Mouse (Mus musculus) CH12.LX (cell line): Measurements from ENCODE around the gene Gdpd5. TPM values are rescaled to one million over a fixed set of nuclear protein-coding genes. Genes with fewer than 3 reads are reported as not detected.

Experiments used
- DNase-seq: peaks from one replicate; pipeline ENCODE4 v3.0.0-alpha.2; 2013; ENCODE audit errors: extremely low read depth
- H3K27ac ChIP-seq: 2 replicates; pipeline ENCODE4 v1.5.1; 2012; ENCODE audit warnings: low read depth, mild to moderate bottlenecking, control low read depth, moderate library complexity; ENCODE audit not compliant: insufficient read depth
- H3K27me3 ChIP-seq: replicated peaks from 2 replicates; pipeline ENCODE3; 2012; ENCODE audit warnings: inconsistent platforms
- H3K36me3 ChIP-seq, 2 experiments: replicated peaks in 1 of 2; 2 replicates each; pipeline versions ENCODE3 to v1.6.1; 2012; ENCODE audit warnings: inconsistent platforms in 1 of 2, low read length in 1 of 2, mild to moderate bottlenecking in 1 of 2, mixed read lengths in 1 of 2, moderate library complexity in 1 of 2; ENCODE audit not compliant: control insufficient read depth in 1 of 2, insufficient read depth in 1 of 2
- H3K4me1 ChIP-seq, 2 experiments: 2 replicates each; pipeline ENCODE4 v1.6.1; 2012; ENCODE audit warnings: inconsistent platforms in 1 of 2, moderate library complexity in 1 of 2; ENCODE audit not compliant: insufficient read depth in 2 of 2, control insufficient read depth in 1 of 2
- H3K4me2 ChIP-seq: 2 replicates; pipeline ENCODE4 v1.6.1; 2012; ENCODE audit warnings: low read depth, mild to moderate bottlenecking, control low read depth; ENCODE audit not compliant: poor library complexity, insufficient read depth, severe bottlenecking
- H3K4me3 ChIP-seq, 3 experiments: fragments of 150-350 bp in 1 of 3; sonication (generic) in 1 of 3; replicated peaks in 1 of 3; 2 replicates each; pipeline versions ENCODE3 to v1.5.1; 2011 to 2012; ENCODE audit warnings: low read depth in 2 of 3, low read length in 2 of 3, mild to moderate bottlenecking in 2 of 3, moderate library complexity in 2 of 3, control low read depth in 1 of 3, improper control_type of control experiment in 1 of 3, inconsistent platforms in 1 of 3, mixed read lengths in 1 of 3; ENCODE audit not compliant: poor library complexity in 1 of 3
- H3K79me2 ChIP-seq: replicated peaks from 2 replicates; pipeline ENCODE4 v1.6.1; 2012; ENCODE audit warnings: mild to moderate bottlenecking, moderate library complexity; ENCODE audit not compliant: control insufficient read depth, poor library complexity, insufficient read depth, severe bottlenecking; ENCODE audit errors: extremely low read depth
- H3K9ac ChIP-seq: 2 replicates; pipeline ENCODE4 v1.6.1; 2012; ENCODE audit warnings: low read depth, mild to moderate bottlenecking, control low read depth, moderate library complexity; ENCODE audit not compliant: insufficient read depth
- H3K9me3 ChIP-seq: replicated peaks from 2 replicates; pipeline ENCODE3; 2012; ENCODE audit warnings: low read length, inconsistent platforms, mixed read lengths
- CHD1 ChIP-seq: IDR thresholded peaks from 2 replicates; pipeline ENCODE4 v1.6.1; 2012; ENCODE audit warnings: low read depth, low read length, improper control_type of control experiment, inconsistent platforms
- CHD2 ChIP-seq: IDR thresholded peaks from 2 replicates; pipeline ENCODE4 v1.6.1; 2011; ENCODE audit warnings: low read length, improper control_type of control experiment
- CTCF ChIP-seq, 2 experiments: IDR thresholded peaks in 1 of 2; conservative IDR thresholded peaks in 1 of 2; 2 replicates each; pipeline ENCODE4 v1.5.1; 2011 to 2012; ENCODE audit warnings: low read depth in 2 of 2, low read length in 2 of 2, improper control_type of control experiment in 1 of 2, inconsistent platforms in 1 of 2, mild to moderate bottlenecking in 1 of 2, moderate library complexity in 1 of 2
- E2F4 ChIP-seq: IDR thresholded peaks from 2 replicates; pipeline ENCODE4 v1.6.1; 2011; ENCODE audit warnings: low read depth, low read length, improper control_type of control experiment; ENCODE audit not compliant: insufficient replicate concordance
- HCFC1 ChIP-seq: IDR thresholded peaks from 2 replicates; pipeline ENCODE4 v1.6.1; 2012; ENCODE audit warnings: low read depth, mild to moderate bottlenecking, inconsistent platforms, low read length, improper control_type of control experiment
- JUN ChIP-seq: IDR thresholded peaks from 2 replicates; pipeline ENCODE4 v1.6.1; 2011; ENCODE audit warnings: low read depth, mild to moderate bottlenecking, low read length, improper control_type of control experiment, moderate library complexity; ENCODE audit not compliant: insufficient read depth
- JUND ChIP-seq: conservative IDR thresholded peaks from 2 replicates; pipeline ENCODE4 v1.6.1; 2011; ENCODE audit warnings: low read depth, low read length, improper control_type of control experiment
- MAFK ChIP-seq: IDR thresholded peaks from 2 replicates; pipeline ENCODE4 v1.6.1; 2011; ENCODE audit warnings: low read length, improper control_type of control experiment; ENCODE audit not compliant: insufficient replicate concordance
- MAX ChIP-seq: IDR thresholded peaks from 2 replicates; pipeline ENCODE4 v1.6.1; 2011; ENCODE audit warnings: low read length, improper control_type of control experiment
- MEF2A ChIP-seq: IDR thresholded peaks from 2 replicates; pipeline ENCODE4 v1.6.1; 2014; ENCODE audit warnings: low read depth, mild to moderate bottlenecking, inconsistent platforms, low read length, improper control_type of control experiment, borderline replicate concordance
- NRF1 ChIP-seq: IDR thresholded peaks from 2 replicates; pipeline ENCODE4 v1.6.1; 2014; ENCODE audit warnings: low read depth, mild to moderate bottlenecking, inconsistent platforms, low read length, improper control_type of control experiment, moderate library complexity
- POLR2AphosphoS2 ChIP-seq: IDR thresholded peaks from 2 replicates; pipeline ENCODE4 v1.6.1; 2011; ENCODE audit warnings: low read depth, low read length, improper control_type of control experiment
- RAD21 ChIP-seq: IDR thresholded peaks from 2 replicates; pipeline ENCODE4 v1.6.1; 2011; ENCODE audit warnings: low read depth, mild to moderate bottlenecking, low read length, improper control_type of control experiment, moderate library complexity
- SIN3A ChIP-seq: IDR thresholded peaks from 2 replicates; pipeline ENCODE4 v1.6.1; 2012; ENCODE audit warnings: low read length, improper control_type of control experiment, inconsistent platforms
- SMC3 ChIP-seq: IDR thresholded peaks from 2 replicates; pipeline ENCODE4 v1.6.1; 2011; ENCODE audit warnings: low read depth, low read length, improper control_type of control experiment
- TBP ChIP-seq: conservative IDR thresholded peaks from 2 replicates; pipeline ENCODE4 v1.6.1; 2011; ENCODE audit warnings: low read depth, low read length, improper control_type of control experiment
- USF1 ChIP-seq: IDR thresholded peaks from 2 replicates; pipeline ENCODE4 v1.6.1; 2014; ENCODE audit warnings: low read depth, mild to moderate bottlenecking, inconsistent platforms, low read length, improper control_type of control experiment
- USF2 ChIP-seq: conservative IDR thresholded peaks from 2 replicates; pipeline ENCODE4 v1.6.1; 2011; ENCODE audit warnings: low read depth, low read length, improper control_type of control experiment
- ZKSCAN1 ChIP-seq: IDR thresholded peaks from 2 replicates; pipeline ENCODE4 v1.6.1; 2012; ENCODE audit warnings: low read depth, inconsistent platforms, low read length, improper control_type of control experiment, borderline replicate concordance
- ZNF384 ChIP-seq: IDR thresholded peaks from 2 replicates; pipeline ENCODE4 v1.6.1; 2012; ENCODE audit warnings: low read depth, low read length, improper control_type of control experiment, inconsistent platforms
- dilution Hi-C: fragments of 300-500 bp; cut with MboI; formaldehyde crosslinking; loops from 2 replicates; pipeline ENCODE4 v1.14.3; 2020; ENCODE audit warnings: low sequenced_read_pairs; ENCODE audit not compliant: extremely low pct_unique_long_range_greater_than_20kb, extremely low pct_ligation_motif_present
- in situ Hi-C: fragments of 300-500 bp; cut with MboI; formaldehyde crosslinking; loops from 3 replicates; pipeline ENCODE4 v1.14.3; 2019; ENCODE audit warnings: low sequenced_read_pairs, low pct_ligation_motif_present, low pct_unique_long_range_greater_than_20kb, mixed read lengths
- polyA plus RNA-seq: library from polyadenylated mRNA; unstranded; fragments of >175 nt; gene quantifications from 2 replicates; pipeline ENCODE4 v1.2.1, GENCODE M21; 2012; ENCODE audit warnings: low read depth; ENCODE audit not compliant: insufficient read length
- total RNA-seq, 2 experiments: library from RNA; depleted of rRNA; stranded (reverse); fragments of 300-350 nt in 1 of 2; fragments of >200 nt in 1 of 2; gene quantifications; 2 replicates each; pipeline ENCODE4 v1.2.3; 2012 to 2014

Gene Gdpd5
- total and polyA plus RNA-seq, 3 experiments, result 2.4 to 9.1 (median 9.0) TPM

- Histone ChIP-seq H3K27me3 (no peaks in the 10 kb centered on the region), H3K4me3 (no peak overlapping the region), H3K27ac (no peak overlapping the region), H3K79me2 (no peaks in the 10 kb centered on the region), H3K9ac (no peak overlapping the region), H3K4me1 (peaks cover 4 to 48% of the 10 kb centered on the region in 2 experiments; a peak in 3 of 4 replicates), H3K36me3 (peaks cover 0 to 31% of the 10 kb centered on the region in 2 experiments), H3K4me2 (no peak overlapping the region), H3K9me3 (no peaks in the 10 kb centered on the region)
- TF ChIP-seq JUND (no peak), MEF2A (no peak), SMC3 (no peak), CTCF (conservative IDR thresholded peaks at IDR 0.05 in 1 of 2, IDR thresholded peaks at IDR 0.05 in 1 of 2; ENCODE audit: low read depth in 2 of 2, low read length in 2 of 2) (no peak), RAD21 (no peak), POLR2AphosphoS2 (no peak)
- no peak for DNase-seq
- dilution Hi-C loops (no loop called here), in situ Hi-C loops (no loop called here)
These were observed 66.1 kb downstream of the Gdpd5 start for GRCm38 (mm10) chr7:99447323-99447722.

GRCm38 (mm10) chr7:99448619-99449018 lies 67.4 kb downstream of the Gdpd5 start:
- in situ Hi-C loops, result no loop called here
- no peaks in the 10 kb centered on the region for H3K9me3 ChIP-seq
- H3K4me1 ChIP-seq, result peaks cover 4 to 40% of the 10 kb centered on the region in 2 experiments; a peak in 3 of 4 replicates
- no peaks in the 10 kb centered on the region for H3K79me2 ChIP-seq
- no peak overlapping the region for H3K9ac ChIP-seq
- peaks cover 0 to 40% of the 10 kb centered on the region in 2 experiments for H3K36me3 ChIP-seq
- DNase-seq, result no peak
- no peaks in the 10 kb centered on the region for H3K27me3 ChIP-seq
- H3K27ac ChIP-seq, result no peak overlapping the region
- no peak overlapping the region for H3K4me3 ChIP-seq
- TF ChIP-seq ZNF384 (no peak), MAX (no peak), POLR2AphosphoS2 (no peak), USF2 (no peak), HCFC1 (no peak), E2F4 (no peak), TBP (no peak), MAFK (no peak), CHD1 (no peak), ZKSCAN1 (no peak), SMC3 (no peak), NRF1 (no peak), CHD2 (no peak), USF1 (no peak), JUN (no peak), SIN3A (no peak)
- TF ChIP-seq, all 38 proteins: peak for 0
- H3K4me2 ChIP-seq, result no peak overlapping the region
- dilution Hi-C loops, result no loop called here
